Mouse (Mus musculus): ENCODE data around the gene Eno3.

Gene Eno3

GRCm38 (mm10) chr11:70644564-70645103, 12.4 kb upstream of the Eno3 start:
- DNase-seq (ENCODE audit: low spot score): no peak

- no peak for DNase-seq (ENCODE audit: low spot score)
These were observed 11.3 kb upstream of the Eno3 start for GRCm38 (mm10) chr11:70645461-70646258.

- DNase-seq (ENCODE audit: low spot score): no peak
These were observed 10.8 kb upstream of the Eno3 start for GRCm38 (mm10) chr11:70646259-70646555.

GRCm38 (mm10) chr11:70646691-70647650, 10.0 kb upstream of the Eno3 start, which contains the start of the genes Rnf167 and Slc25a11:
Gene Rnf167 (plus strand): TSS chr11:70647235.
Gene Slc25a11 (minus strand): TSS chr11:70647479.
- peak; percentile 96 for DNase-seq (ENCODE audit: low spot score)

- no peak for DNase-seq (ENCODE audit: low spot score)
These were observed 9.1 kb upstream of the Eno3 start for GRCm38 (mm10) chr11:70647716-70648420.

DNA sequence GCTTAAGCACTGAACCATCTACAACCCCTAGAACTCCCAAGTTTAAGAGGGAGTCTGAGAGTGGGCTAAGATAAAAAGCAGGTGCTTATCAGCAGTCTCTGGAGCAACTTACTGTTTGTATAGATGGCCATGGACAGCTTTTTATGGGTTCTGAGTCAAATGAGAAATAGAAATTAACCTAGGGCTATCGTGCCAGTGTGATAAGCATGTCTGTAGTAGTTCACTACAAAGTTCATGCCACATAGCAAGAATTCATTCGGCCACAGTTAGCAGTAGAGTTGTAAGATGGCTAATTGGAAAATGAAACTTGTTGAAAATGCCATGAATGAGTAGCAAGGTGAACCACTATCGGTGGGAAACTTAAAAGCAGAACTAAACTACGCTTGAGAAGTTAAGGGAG, 8.5 kb upstream of the Eno3 start:
- no peak for DNase-seq (ENCODE audit: low spot score)

- DNase-seq (ENCODE audit: low spot score): no peak
These were observed 7.7 kb upstream of the Eno3 start for GRCm38 (mm10) chr11:70649185-70649734.

DNA sequence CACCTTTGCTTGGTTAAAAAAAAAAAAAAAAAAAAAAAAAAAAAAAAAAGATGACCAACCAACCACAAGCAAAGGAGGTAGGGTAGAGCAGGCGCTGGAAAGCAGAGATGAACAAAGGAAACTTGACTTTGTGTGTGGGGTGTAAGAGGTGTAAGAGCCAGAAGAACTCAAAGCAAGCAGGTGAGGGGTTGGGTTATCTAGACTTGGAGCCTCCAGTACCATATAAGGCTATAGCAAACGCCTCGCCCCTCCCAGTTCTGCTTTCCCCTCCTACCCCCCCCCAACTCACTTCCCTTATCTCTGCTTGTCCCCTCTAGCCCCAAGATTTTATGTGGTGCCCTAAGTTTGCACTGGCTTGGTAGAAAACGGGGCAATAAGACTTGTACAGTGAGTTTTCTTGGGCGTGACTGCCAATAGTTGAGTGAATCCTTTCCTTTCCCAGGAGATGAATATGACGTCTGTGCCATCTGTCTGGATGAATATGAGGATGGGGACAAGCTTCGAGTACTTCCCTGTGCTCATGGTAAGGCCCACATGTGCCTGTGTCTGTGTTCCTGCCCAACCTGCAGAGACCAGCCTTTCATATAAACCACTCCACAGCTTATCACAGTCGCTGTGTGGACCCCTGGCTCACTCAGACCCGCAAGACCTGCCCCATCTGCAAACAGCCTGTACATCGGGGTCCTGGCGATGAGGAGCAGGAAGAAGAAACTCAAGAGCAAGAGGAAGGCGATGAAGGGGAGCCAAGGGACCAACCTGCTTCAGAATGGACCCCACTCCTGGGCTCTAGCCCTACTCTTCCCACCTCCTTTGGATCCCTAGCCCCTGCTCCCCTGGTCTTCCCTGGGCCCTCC, 6.5 kb upstream of the Eno3 start:
- DNase-seq (ENCODE audit: low spot score): peak; percentile 70

- no peak for DNase-seq (ENCODE audit: low spot score)
These were observed 5.6 kb upstream of the Eno3 start for GRCm38 (mm10) chr11:70651391-70651790.

GRCm38 (mm10) chr11:70652029-70652883, 4.7 kb upstream of the Eno3 start:
- DNase-seq (ENCODE audit: low spot score): no peak

- DNase-seq (ENCODE audit: low spot score): no peak
These were observed 4.1 kb upstream of the Eno3 start for GRCm38 (mm10) chr11:70652884-70653344.

- DNase-seq (ENCODE audit: low spot score): peak; percentile 61
These were observed 3.4 kb upstream of the Eno3 start for GRCm38 (mm10) chr11:70653345-70654197.

DNA sequence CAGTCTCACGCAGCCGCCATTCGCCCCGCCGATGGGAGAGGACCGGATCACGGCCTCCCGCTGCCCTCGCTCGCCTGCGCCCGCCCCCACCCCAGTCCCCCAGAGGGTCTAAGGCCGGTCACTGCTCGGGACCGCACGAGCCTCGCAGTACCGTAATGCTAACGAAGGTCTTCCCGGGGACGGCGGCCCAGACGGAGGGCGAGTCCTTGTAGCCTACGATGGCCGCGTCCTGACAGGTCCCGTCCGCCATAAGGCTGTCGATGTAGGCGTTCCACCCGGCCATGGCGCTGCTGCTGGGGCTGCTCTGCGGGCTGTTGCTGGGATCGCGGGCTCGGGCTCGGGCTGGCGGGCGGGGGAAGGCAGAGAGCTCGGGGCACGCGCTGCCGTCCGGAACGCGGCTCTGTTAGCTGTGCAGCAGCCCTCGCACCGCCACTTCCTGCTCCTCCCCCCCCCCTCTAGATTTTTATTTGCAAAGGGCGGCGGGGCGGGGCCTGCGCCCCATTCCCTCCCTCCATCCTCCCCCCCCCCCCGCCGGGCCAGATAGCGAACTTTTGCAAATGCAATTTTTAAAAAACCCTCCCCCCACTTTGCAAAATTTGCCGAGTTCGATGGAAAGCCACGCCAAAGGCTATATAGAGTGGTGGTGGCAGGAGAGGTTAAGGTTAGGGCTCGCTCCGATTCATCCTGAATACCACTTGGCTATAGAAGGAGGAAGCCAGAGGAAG, 2.6 kb upstream of the Eno3 start, which contains the start of gene Pfn1:
Gene Pfn1 (minus strand): TSS at position 447 of the 725 bp plus-strand sequence.
- peak; percentile 83 for DNase-seq (ENCODE audit: low spot score)

- peak; percentile 66 for DNase-seq (ENCODE audit: low spot score)
These were observed 2.0 kb upstream of the Eno3 start for GRCm38 (mm10) chr11:70654923-70655570.

DNA sequence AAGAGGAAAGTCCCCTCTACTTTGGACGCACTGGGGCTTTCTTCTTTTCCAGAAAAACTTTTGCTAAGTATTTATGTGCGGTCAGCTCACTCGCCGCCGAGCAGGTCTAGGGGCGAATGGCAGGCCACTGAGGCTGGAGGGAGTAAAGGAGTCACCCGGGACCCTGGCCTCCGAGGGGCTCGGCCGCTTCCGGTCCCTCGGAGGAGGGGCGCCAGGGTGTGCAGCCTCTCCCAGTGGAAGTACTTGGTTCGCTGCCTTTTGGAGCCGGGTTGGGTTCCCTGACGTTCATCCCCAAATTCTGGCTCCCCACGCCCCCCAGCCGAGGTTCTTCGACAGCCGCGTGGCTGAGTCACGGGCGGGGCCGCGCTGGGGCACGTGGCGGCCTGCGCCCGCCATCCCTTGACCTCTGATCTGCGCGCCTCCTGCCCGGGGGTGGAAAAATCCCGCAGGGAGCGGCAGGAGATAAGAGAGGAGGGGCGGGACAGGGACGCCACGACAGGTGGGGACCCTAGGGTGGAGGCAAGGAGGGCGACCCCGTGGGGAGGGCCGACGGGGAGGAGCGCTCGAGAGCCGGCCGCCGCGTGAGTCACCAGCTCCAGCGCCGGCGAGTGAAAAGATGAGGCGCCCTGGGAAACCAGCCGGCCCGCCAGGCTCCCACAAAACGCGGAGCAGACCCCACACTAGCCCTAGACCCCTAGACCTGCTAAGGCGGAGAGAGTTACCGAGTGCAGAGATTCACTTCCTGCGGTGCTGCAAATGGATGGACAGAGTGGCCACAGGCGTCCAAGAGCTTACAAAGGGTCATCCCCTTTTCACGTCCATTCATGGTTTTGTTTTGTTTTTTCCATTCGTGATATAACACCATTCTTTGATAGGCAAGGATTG, 1.2 kb upstream of the Eno3 start:
- peak; percentile 34 for DNase-seq (ENCODE audit: low spot score)

DNA sequence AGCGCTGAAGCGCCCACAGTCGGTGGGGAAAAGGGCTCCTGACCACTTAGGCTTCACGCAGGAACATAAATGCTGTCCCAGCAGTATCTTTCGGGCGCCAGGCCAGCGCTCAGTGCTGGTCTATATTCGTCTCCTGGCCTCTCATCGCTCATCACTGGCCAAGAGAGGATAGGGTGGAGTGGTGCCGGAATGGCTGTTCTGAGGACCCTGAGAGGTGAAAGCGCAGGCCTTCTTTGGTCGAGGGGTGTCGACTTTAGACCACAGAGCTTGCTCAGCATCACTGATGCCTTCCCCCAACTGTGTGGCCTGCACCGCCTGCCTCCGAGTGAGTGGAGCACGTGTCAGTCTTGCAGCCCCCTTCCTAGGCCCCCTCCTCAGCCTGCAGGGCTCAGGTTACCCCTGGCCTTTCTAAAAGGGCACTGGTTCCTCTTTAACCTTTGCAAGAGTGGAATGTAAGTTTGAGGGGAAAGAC, 510 bp upstream of the Eno3 start:
- no peak for DNase-seq (ENCODE audit: low spot score)
